Mouse (Mus musculus): ENCODE results near the gene Krtap3-2. TPM values are rescaled to one million over a fixed set of nuclear protein-coding genes. Genes with fewer than 3 reads are reported as not detected.

The Krtap3-2 gene
- polyA plus RNA-seq, 1 experiment from 2014 or later, result not detected

Other genes with a start within 250 kb of the Krtap3-2 start
- not detected in 2 replicates for gene Krt25, start 233.9 kb downstream of the Krtap3-2 start, polyA plus RNA-seq (2016; fragmentation: Nextera tagmentation; extraction: Ambion mirVana)
- not detected in 2 replicates for gene Krt26, start 218.9 kb downstream of the Krtap3-2 start, polyA plus RNA-seq (2016; fragmentation: Nextera tagmentation; extraction: Ambion mirVana)
- 0.12 TPM in 1 of 2 replicates, not detected in the other for gene Krt27, start 205.7 kb downstream of the Krtap3-2 start, polyA plus RNA-seq (2016; fragmentation: Nextera tagmentation; extraction: Ambion mirVana)
- 0.12 and 0.20 TPM in 2 replicates for gene Krt28, start 181.9 kb downstream of the Krtap3-2 start, polyA plus RNA-seq (2016; fragmentation: Nextera tagmentation; extraction: Ambion mirVana)
- 16.6 and 18.8 TPM in 2 replicates for gene Krt10, start 167.5 kb downstream of the Krtap3-2 start, polyA plus RNA-seq (2016; fragmentation: Nextera tagmentation; extraction: Ambion mirVana)
- not detected in 2 replicates for gene Krt12, start 134.6 kb downstream of the Krtap3-2 start, polyA plus RNA-seq (2016; fragmentation: Nextera tagmentation; extraction: Ambion mirVana)
- gene Krt20, start 118.7 kb downstream of the Krtap3-2 start, polyA plus RNA-seq (2016; fragmentation: Nextera tagmentation; extraction: Ambion mirVana), result 3.6 and 4.1 TPM in 2 replicates
- 0.27 and 0.52 TPM in 2 replicates for gene Krt23, start 63.7 kb downstream of the Krtap3-2 start, polyA plus RNA-seq (2016; fragmentation: Nextera tagmentation; extraction: Ambion mirVana)
- not detected in 2 replicates for gene Krt39, start 35.5 kb downstream of the Krtap3-2 start, polyA plus RNA-seq (2016; fragmentation: Nextera tagmentation; extraction: Ambion mirVana)
- gene Krt40, start 13.7 kb downstream of the Krtap3-2 start, polyA plus RNA-seq (2016; fragmentation: Nextera tagmentation; extraction: Ambion mirVana), result not detected in 2 replicates
- gene Krtap3-3, start 6.0 kb downstream of the Krtap3-2 start, polyA plus RNA-seq (2016; fragmentation: Nextera tagmentation; extraction: Ambion mirVana), result not detected in 2 replicates
- gene Gm11939, start 2.6 kb upstream of the Krtap3-2 start, polyA plus RNA-seq (2016; fragmentation: Nextera tagmentation; extraction: Ambion mirVana), result not detected in 2 replicates
- not detected in 2 replicates for gene Krtap3-1, start 9.8 kb upstream of the Krtap3-2 start, polyA plus RNA-seq (2016; fragmentation: Nextera tagmentation; extraction: Ambion mirVana)
- not detected in 2 replicates for gene Krtap1-5, start 24.2 kb upstream of the Krtap3-2 start, polyA plus RNA-seq (2016; fragmentation: Nextera tagmentation; extraction: Ambion mirVana)
- not detected in 2 replicates for gene Krtap1-4, start 26.8 kb upstream of the Krtap3-2 start, polyA plus RNA-seq (2016; fragmentation: Nextera tagmentation; extraction: Ambion mirVana)
- gene Krtap1-3, start 34.5 kb upstream of the Krtap3-2 start, polyA plus RNA-seq (2016; fragmentation: Nextera tagmentation; extraction: Ambion mirVana), result not detected in 2 replicates
- gene Krtap9-3, start 41.3 kb upstream of the Krtap3-2 start, polyA plus RNA-seq (2016; fragmentation: Nextera tagmentation; extraction: Ambion mirVana), result not detected in 2 replicates
- not detected in 2 replicates for gene Gm11938, start 46.5 kb upstream of the Krtap3-2 start, polyA plus RNA-seq (2016; fragmentation: Nextera tagmentation; extraction: Ambion mirVana)
- not detected in 2 replicates for gene Gm11937, start 53.3 kb upstream of the Krtap3-2 start, polyA plus RNA-seq (2016; fragmentation: Nextera tagmentation; extraction: Ambion mirVana)
- gene Krtap2-4, start 58.0 kb upstream of the Krtap3-2 start, polyA plus RNA-seq (2016; fragmentation: Nextera tagmentation; extraction: Ambion mirVana), result not detected in 2 replicates
- gene Gm11562, start 63.6 kb upstream of the Krtap3-2 start, polyA plus RNA-seq (2016; fragmentation: Nextera tagmentation; extraction: Ambion mirVana), result not detected in 2 replicates
- not detected in 2 replicates for gene Krtap4-1, start 71.4 kb upstream of the Krtap3-2 start, polyA plus RNA-seq (2016; fragmentation: Nextera tagmentation; extraction: Ambion mirVana)
- gene Krtap4-2, start 78.2 kb upstream of the Krtap3-2 start, polyA plus RNA-seq (2016; fragmentation: Nextera tagmentation; extraction: Ambion mirVana), result not detected in 2 replicates
- not detected in 2 replicates for gene Krtap4-7, start 87.2 kb upstream of the Krtap3-2 start, polyA plus RNA-seq (2016; fragmentation: Nextera tagmentation; extraction: Ambion mirVana)
- gene Gm11555, start 93.4 kb upstream of the Krtap3-2 start, polyA plus RNA-seq (2016; fragmentation: Nextera tagmentation; extraction: Ambion mirVana), result not detected in 2 replicates
- gene Gm11563, start 102.1 kb upstream of the Krtap3-2 start, polyA plus RNA-seq (2016; fragmentation: Nextera tagmentation; extraction: Ambion mirVana), result not detected in 2 replicates
- not detected in 2 replicates for gene Krtap4-6, start 109.1 kb upstream of the Krtap3-2 start, polyA plus RNA-seq (2016; fragmentation: Nextera tagmentation; extraction: Ambion mirVana)
- gene Gm14190, start 133.9 kb upstream of the Krtap3-2 start, polyA plus RNA-seq (2016; fragmentation: Nextera tagmentation; extraction: Ambion mirVana), result not detected in 2 replicates
- gene Gm14180, start 177.4 kb upstream of the Krtap3-2 start, polyA plus RNA-seq (2016; fragmentation: Nextera tagmentation; extraction: Ambion mirVana), result not detected in 2 replicates
- not detected in 2 replicates for gene Gm11595, start 216.1 kb upstream of the Krtap3-2 start, polyA plus RNA-seq (2016; fragmentation: Nextera tagmentation; extraction: Ambion mirVana)
- gene Krtap4-8, start 223.9 kb upstream of the Krtap3-2 start, polyA plus RNA-seq (2016; fragmentation: Nextera tagmentation; extraction: Ambion mirVana), result not detected in 2 replicates
- not detected in 2 replicates for gene Krtap4-9, start 228.3 kb upstream of the Krtap3-2 start, polyA plus RNA-seq (2016; fragmentation: Nextera tagmentation; extraction: Ambion mirVana)
- not detected in 2 replicates for gene Gm11596, start 236.6 kb upstream of the Krtap3-2 start, polyA plus RNA-seq (2016; fragmentation: Nextera tagmentation; extraction: Ambion mirVana)
- not detected in 2 replicates for gene Gm11569, start 242.1 kb upstream of the Krtap3-2 start, polyA plus RNA-seq (2016; fragmentation: Nextera tagmentation; extraction: Ambion mirVana)
- not detected in 2 replicates for gene Gm11554, start 247.6 kb upstream of the Krtap3-2 start, polyA plus RNA-seq (2016; fragmentation: Nextera tagmentation; extraction: Ambion mirVana)

Measured in heart, embryonic 12.5 days (tissue).